Mouse (Mus musculus) cerebellum, postnatal 10 days (tissue): ENCODE measurements around the gene Dusp27.

ENCODE experiments used
- DNase-seq, 2 experiments: peaks; one replicate each; pipeline ENCODE4 v3.0.0; 2021; ENCODE audit warnings: mixed read lengths in 2 of 2

Dusp27 gene

GRCm38 (mm10) chr1:166094462-166094861, 33.3 kb downstream of the Dusp27 start:
- DNase-seq: no peak

- DNase-seq: no peak
Observed at GRCm38 (mm10) chr1:166090306-166090705, 37.4 kb downstream of the Dusp27 start.

GRCm38 (mm10) chr1:166089739-166090138, 38.0 kb downstream of the Dusp27 start:
- DNase-seq: no peak

GRCm38 (mm10) chr1:166089337-166089736, 38.4 kb downstream of the Dusp27 start:
- DNase-seq: no peak

GRCm38 (mm10) chr1:166088446-166089170, 39.1 kb downstream of the Dusp27 start:
- no peak for DNase-seq

DNA sequence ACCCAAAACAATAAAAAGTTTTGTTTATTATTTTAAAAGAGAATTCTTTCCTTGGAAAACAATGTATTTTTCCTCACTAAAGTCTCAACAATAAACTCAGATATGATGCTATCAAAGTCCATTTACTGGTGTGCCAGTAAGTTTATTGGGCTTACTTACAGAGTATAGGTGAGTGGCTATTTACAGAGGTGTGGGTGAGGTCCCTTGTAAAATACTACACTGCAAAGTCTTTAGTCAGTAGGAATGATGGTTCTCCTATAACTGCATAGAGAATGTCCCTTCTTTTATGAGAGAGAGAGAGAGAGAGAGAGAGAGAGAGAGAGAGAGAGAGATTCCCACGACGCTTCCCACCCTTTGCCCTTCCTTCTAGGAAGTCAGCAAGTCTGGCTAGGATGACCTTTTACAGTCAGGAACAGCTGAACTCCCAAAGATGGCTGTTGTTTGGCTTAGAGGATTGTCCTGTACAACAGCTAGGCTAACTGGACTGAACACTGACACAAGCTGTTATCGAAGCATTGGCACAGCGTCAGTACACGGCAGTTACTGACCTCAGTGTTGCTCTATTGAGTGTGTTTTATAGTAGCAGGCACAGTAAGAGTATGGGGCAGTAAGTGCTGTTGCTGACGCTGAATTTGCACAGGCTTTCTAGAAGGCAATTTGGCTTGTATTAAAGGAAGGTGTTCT, 50.5 kb downstream of the Dusp27 start:
- DNase-seq: no peak

DNA sequence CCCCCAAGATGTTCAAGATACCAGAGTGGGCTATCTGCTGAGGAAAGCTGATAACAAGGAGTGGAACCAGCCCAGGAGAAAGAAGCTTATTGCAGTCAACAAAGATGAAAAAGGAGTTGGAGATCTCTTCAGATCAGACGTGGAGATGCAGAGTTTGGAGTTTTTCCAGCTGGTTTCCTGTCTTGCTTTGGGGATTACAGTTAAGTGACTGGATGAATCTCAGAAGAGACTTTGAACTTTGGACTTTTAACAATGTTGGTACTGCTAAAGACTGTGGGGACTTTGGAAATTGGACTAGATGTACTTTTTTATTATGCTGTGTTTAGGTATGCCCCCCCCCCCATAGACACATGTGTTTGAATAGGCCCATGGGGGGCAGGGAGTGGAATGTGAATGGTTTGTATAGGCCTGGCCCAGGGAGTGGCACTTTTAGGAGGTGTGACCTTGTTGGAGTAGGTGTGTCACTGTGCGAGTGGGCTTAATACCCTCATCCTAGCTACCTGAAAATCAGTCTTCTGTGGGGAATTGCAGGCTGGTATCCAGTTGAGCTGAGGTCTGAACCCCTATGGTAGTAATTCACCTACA, 59.8 kb downstream of the Dusp27 start:
- no peak for DNase-seq

DNA sequence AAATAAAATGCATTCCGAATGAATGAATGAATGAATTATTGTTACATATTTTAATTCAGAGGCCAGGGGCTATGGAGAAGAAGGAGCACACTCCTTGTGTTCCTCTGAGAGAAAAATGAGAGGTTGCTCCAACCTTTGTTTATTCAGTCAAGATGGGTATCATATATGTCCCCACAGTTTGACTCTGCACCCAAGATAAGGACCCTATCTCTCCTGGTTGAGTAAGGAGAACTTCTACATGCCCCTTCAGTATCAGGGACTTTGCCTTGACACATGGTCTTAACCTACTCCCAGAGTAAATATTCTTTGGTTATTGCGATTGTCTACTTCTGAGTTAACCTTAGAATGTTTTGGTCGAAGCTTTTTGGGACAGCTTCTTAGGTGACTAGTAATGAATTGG, 63.9 kb downstream of the Dusp27 start:
- DNase-seq: no peak

DNA sequence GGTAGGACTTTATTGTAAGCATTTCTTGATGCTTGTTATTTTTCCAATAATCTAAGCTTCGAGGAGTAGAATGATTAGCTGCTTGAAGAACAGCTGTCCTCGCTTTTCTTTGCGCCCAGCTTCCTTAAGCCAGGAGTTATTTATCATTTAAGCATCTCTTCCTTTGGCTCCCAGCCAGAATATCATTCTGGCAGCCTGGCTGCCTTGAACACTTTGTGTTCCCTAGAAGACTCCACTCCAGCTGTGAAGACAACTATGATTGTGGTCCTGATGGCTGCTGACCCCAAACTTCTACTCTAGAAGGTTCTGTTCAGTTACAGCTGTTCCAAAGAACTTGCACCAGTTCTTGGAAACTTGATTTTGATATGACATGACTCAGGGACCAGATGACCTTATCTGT, 66.2 kb downstream of the Dusp27 start:
- DNase-seq: no peak

GRCm38 (mm10) chr1:166060406-166060805, 67.3 kb downstream of the Dusp27 start:
- no peak for DNase-seq

DNA sequence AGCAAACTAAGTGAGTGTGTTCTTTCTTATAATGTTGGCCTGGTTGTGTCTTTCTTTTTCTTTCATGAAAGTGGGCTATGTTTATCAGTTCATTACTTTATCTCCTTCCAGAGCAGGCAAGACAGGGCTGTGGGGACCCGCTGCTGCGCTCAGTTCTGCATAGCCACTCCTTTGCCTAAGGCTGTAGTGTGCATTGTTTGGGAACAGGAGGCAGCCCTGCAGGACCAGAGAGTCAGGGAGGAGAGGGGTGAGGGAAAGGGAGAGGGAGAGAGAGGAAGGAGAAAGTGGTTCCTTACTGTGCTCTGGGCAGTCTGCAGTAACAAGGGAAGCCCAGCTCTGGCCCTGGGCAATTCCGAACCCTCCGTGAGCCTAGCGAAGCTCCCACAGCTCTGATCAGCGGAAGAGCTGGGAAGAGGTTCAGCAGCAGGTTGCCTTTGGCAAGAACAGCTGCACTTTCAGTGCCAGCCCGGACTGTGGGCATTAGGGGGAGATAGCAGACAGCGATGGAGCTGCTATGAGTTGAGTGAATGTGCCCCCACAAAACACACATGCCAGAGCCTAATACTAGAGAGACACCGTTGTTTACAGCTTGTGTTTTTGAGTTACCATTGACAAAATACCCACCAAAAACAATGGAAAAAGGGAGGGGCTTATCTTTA, 71.5 kb downstream of the Dusp27 start:
- peak; percentile 41 to 55 for DNase-seq

DNA sequence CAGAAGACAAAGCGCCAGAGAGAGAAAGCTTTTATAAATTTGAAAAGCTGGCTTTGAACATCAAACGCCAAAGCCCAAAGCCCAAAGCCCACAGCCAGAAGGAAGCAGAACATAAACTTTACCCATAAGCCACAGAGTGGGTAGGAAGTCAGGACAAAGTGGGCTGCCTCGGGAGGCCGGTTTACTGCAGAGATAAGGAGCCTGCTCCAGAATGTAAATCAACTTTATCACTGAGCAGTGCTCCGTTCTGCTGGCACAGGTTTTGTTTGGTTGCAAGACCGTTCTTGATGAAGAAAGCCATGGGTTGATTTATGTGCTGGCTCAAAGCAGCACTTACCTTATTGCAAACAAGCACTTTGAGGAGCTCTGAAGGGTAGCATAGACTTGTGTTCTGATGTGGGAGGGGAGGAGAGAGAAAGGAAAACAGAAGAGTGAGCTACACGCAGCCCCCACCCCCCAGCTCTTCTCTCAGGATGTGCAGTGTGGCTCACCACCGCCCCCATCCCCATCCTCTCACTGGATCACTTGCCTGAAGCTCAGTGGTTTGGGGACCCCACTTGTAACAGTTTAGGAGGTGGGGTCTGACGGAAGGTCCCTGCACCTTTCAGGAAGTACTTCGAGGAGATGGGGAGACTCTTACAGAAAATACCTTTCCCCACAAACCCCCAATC, 74.3 kb downstream of the Dusp27 start:
- no peak for DNase-seq

- peak; percentile 20 to 49 for DNase-seq
Observed at GRCm38 (mm10) chr1:166049046-166049827, 78.5 kb downstream of the Dusp27 start.

- peak; percentile 14 to 25 for DNase-seq
Observed at GRCm38 (mm10) chr1:166048230-166048911, 79.4 kb downstream of the Dusp27 start.
